Mouse (Mus musculus) lung, postnatal 36 days (tissue): ENCODE measurements around the gene Esr1.

Experiments
- DNase-seq: peaks from one replicate; pipeline ENCODE4 v3.0.0; 2022; ENCODE audit warnings: mixed read lengths

The Esr1 gene

GRCm38 (mm10) chr10:5008795-5009366 is 397.5 kb downstream of the Esr1 start:
- DNase-seq = no peak

GRCm38 (mm10) chr10:5012004-5012403 is 400.6 kb downstream of the Esr1 start:
- no peak for DNase-seq

- no peak for DNase-seq
Measured at GRCm38 (mm10) chr10:5014976-5015375, 403.6 kb downstream of the Esr1 start.

GRCm38 (mm10) chr10:5017148-5017547 is 405.8 kb downstream of the Esr1 start:
- no peak for DNase-seq

GRCm38 (mm10) chr10:5025906-5026305 is 414.5 kb downstream of the Esr1 start:
- DNase-seq = no peak

GRCm38 (mm10) chr10:5027208-5027607 is 415.8 kb downstream of the Esr1 start:
- no peak for DNase-seq

- DNase-seq = no peak
Measured at GRCm38 (mm10) chr10:5028301-5028700, 416.9 kb downstream of the Esr1 start.

- DNase-seq = no peak
Measured at GRCm38 (mm10) chr10:5029161-5029560, 417.8 kb downstream of the Esr1 start.

- no peak for DNase-seq
Measured at GRCm38 (mm10) chr10:5029883-5030282, 418.5 kb downstream of the Esr1 start.

- no peak for DNase-seq
Measured at GRCm38 (mm10) chr10:5032192-5033048, 421.0 kb downstream of the Esr1 start.

- peak; percentile 24 for DNase-seq
Measured at GRCm38 (mm10) chr10:5041254-5041653, 429.9 kb downstream of the Esr1 start.

GRCm38 (mm10) chr10:5044481-5044880 is 433.1 kb downstream of the Esr1 start:
- DNase-seq = no peak

GRCm38 (mm10) chr10:5045213-5045612 is 433.8 kb downstream of the Esr1 start:
- no peak for DNase-seq

- peak; percentile 7 for DNase-seq
Measured at GRCm38 (mm10) chr10:5045671-5046070, 434.3 kb downstream of the Esr1 start.
